Mouse (Mus musculus) retina, adult 2 months (tissue): Measurements from ENCODE around the gene Rasd1.

ENCODE experiments used
- DNase-seq: peaks from one replicate; pipeline ENCODE4 v3.0.0-alpha.2; 2012; ENCODE audit warnings: low read depth, low spot score

The Rasd1 gene

DNA sequence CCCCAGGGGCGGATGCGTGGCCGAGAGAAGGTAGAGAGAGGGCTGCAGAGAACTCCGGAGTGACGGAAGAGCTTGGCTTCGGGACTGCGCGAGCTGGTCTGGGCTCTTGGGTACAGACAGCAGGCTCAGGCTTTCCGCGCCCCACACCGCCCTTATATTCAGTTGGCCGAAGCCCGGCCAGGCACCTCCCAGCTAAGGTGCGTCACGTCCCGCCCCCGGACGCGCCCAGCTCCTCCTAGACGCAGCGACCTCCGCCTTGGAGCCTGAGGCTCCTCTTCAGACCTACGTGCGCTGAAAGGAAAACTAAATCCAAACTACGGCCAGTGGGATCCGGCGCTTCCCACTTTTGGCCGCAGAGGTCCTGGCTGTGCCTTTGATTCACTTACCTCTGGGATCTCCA, at the start of gene Rasd1:
TSS of gene Rasd1 (minus strand) at position 127 of the 400 bp plus-strand sequence.
- DNase-seq: peak; percentile 32

DNA sequence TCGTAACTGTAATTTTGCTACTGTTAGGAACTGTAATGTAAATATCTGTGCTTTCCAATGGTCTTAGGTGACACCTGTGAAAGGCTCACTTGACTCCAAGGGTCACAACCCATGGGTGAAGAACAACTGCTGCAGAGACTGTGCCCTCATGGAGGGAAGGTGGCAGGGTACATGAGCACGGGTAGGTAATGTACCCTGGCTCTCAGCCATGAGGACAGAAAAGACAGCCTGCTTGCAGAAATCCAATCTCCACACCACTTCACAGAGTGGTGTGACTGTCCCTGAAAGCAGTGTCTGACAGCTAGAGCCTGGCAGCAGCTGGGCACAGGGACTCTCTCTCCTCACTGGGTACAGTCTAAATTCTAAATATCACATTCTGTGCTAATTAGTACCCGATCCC, 46.8 kb upstream of the Rasd1 start:
- DNase-seq: no peak

DNA sequence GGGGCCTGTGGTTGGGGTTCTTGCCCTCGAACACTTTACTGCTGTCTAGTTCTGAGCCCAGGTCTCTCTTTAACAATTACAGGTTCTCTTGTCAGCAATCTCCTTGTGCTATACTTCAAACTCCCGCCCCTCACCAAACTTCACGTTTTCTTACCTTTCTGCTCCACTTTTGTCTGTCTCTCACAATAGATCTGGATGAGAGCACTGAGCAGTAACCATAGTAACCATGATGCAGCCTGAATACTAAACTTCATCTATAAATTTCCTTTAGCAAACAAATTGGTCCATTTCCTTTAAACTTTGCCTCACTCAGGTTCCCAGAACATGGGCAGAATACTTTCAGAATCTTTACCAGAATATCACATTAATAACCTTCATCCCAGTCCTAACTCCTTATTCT, 44.7 kb upstream of the Rasd1 start:
- DNase-seq: no peak

DNA sequence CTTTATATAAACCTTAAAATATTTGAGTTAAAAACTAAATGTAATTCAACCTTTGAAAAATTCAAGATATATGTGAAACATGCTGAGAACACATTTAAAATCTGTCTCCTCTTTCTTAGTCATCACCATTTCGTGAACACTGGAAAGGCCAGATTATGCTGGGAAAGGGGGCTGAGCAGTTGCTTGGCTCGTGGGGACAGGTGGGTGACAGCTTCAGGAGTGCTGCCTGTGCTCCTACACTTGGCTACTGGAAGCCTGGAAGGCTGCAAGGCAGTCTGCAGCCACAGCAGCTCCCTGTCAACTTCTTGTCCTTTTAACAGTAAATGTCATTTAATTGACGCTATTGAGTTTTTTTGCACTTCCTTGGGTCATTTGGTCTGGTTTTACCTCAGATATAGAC, 41.1 kb upstream of the Rasd1 start:
- DNase-seq: no peak

DNA sequence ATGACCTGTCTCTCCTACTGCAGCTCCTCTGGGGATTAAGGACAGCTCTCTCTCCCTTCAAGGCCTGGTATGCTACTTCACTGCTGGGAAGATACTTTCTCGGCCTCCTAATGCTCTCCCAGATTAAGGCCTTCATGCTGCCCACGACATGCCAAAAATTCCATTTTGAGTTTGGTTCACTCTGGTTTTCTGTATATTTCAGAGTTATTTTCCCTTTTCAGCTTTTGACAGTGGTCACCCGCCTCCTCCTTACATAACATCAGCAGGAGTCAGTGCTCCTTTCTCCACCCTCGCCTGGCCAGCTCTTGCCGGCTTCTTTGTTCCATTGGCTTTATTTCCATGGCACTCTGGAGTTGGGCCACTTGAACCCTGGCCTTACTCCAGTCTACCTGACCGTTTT, 40.0 kb upstream of the Rasd1 start:
- DNase-seq: no peak

DNA sequence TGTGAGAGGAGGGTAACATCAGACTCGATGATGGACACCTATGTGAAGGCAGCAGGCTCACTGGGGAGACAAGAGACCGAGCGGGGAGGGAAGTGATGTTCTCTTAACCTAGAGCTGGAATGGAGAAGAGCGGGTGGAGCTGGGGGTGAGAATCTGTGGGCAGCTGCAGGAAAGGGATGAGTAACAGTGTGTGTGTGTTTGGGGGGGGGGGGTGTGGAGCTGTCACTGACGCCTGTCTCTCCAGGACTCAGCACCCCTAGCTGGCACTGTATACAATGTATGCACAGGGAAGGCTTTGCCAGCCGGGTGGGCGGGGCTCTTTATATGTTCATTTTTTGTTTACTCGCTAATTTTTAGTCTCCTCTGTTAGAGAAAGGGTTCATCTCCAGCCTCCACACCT, 39.1 kb upstream of the Rasd1 start:
- DNase-seq: no peak

DNA sequence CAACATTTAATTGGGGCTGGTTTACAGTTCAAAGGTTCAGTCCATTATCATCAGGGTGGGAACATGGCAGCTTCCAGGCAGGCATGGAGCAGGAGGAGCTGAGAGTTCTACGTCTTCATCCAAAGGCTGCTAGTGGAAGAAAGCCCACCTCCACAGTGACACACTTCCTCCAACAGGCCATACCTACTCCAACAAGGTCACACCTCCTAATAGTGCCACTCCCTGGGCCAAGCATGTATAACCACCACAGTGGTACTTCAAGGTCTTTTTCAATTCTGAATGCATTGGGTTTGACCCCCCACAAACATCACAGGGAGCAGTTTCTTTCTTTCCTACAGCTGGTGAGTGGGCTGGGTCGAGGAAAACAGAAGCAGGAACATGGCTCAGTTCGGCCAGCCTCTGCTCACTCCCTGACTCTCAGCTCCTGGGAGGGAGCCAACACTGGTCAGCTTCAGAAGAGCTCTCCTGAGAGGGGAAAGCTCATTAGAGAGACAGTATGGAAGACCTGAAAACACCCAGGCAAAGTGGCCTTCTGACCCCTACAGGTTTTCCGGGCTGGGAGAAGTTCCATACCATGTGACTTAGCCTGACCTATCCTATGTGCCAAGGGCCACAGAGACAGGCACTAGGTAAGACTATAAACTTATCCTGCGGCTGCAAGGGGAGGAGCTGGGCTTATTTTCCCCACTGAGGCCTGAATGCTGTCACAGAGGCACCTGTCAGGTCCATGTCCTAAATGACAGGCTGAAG, 36.7 kb upstream of the Rasd1 start:
- DNase-seq: no peak

DNA sequence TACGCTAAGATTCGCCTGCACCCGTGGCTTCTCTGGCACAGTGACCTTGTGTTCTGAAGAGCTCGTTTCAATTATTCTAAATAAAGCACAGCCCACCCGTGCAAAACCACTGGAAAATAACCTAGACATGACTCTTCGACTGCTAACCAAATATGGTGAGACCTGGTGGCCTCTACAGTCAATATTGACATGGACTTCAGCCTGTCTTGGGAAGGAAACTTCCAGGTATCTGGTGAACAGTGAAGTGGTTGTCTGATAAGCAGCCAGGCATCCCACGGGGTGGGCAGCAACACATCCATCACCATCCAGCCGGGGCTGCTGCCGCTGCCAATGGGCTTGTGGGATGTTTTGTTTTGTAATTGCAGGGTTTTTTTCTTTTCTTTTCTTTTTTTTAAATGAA, 29.6 kb upstream of the Rasd1 start:
- no peak for DNase-seq

DNA sequence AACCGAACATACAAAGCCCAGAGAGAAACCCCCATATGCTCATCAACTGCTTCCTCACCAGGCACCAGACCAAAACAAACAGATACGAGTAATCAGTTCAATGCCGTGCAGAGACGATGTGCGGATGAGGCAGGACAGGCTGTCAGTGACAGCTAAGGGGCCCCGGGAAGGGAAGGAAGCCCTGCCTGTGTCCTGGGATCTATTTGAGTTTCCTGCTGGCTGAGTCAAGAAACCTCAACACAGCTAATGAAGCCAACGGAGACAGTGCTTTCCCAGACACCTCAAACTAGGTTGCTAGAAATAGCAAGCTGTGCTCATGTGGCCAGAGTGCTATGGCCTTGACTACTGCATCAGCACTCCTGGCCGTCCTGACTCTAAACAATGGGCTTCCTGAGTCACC, 26.6 kb upstream of the Rasd1 start:
- no peak for DNase-seq

DNA sequence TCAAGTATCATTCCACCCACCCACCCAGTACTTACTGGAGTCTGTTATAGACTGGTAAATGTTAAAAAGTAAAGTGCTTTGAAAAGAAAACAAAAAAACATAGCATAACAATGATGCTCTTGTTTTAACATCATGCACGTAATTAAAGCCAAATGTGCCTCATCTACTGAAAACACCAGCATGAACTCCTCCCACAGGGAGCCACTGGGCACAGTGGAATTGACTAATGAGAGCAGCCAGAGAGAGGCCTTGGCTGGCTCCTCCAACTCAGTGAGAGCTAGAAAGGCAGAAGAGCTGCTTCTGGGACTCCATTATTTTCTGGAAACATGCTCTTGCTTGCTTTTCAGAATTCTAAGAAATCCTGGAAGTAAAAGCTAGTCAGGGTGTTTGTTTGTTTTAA, 24.7 kb upstream of the Rasd1 start:
- DNase-seq: no peak

DNA sequence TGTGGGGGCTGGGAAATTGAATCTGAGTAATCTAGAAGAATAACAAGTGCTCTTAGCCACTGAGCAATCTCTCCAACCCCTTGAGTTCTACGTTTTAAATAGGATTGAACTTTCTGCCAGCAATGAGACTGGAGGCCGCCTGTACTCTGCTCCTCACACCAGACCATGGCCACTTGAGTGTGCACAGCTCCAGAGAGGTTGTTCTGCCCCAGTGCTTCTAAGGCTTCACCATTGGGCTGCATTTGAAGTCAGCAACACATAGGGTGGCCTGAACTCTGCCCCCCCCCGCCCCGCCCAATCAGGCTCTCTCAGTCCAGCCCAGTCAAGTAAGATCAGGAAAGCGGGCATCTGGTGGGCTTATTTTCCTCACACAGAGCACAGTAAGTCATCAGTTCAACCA, 13.1 kb upstream of the Rasd1 start:
- no peak for DNase-seq

DNA sequence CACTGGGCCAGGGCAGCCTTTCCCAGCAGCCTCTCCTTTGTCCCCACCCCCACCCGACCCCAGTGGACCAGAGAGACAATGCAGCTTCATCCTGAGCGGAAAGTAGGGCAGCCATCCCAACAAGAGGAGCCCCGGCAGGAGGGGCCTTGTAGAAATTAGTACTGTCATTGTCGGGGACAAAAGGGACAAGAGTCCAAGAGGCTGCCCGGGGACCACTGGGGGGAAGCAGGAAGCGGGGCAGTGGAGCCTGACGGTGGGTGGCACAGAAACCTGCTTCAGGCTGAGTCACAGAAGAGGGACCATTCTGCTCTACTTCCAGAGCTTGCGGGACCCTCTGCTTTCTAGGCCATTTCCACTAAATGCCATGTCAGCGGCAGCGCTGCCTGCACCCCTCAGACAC, 10.5 kb upstream of the Rasd1 start:
- no peak for DNase-seq

DNA sequence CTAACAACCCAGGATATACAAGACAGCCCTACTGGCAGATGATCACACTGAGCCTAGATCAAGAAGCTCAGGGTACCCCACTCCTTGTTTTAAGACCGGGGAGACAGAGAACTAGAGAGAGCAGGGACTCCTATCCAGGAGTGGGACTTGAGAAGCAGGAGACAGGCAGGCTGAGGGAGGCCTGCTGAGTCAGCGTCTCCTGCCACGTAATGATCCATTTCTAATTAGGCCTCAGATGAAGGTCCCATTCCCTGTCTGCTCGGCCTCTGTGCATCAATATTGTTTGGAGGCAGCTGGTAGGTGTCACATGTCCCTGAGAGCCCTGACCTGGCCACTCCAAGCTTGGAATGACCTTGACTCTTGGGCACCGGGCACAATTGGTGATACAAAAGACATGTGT, 8.6 kb upstream of the Rasd1 start:
- DNase-seq: no peak

DNA sequence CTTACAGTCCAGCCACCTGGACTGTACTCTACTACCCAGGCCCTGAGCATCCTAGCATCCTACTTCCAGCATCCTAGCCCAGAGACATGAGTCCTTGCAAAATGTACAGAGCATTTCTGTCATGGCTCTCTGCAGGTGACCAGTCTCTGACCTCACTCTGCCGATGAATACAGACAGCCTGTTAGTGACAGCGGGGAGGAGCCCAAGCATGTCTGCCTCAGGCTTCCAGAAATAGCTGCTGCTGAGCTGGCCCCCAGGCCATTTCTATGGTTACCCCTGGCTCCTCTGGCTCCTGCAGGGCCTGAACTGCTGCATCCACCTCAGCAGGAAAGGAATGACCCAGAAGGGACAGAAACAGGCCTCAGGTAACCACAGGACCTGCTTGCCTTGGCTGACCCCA, 6.9 kb upstream of the Rasd1 start:
- DNase-seq: no peak

DNA sequence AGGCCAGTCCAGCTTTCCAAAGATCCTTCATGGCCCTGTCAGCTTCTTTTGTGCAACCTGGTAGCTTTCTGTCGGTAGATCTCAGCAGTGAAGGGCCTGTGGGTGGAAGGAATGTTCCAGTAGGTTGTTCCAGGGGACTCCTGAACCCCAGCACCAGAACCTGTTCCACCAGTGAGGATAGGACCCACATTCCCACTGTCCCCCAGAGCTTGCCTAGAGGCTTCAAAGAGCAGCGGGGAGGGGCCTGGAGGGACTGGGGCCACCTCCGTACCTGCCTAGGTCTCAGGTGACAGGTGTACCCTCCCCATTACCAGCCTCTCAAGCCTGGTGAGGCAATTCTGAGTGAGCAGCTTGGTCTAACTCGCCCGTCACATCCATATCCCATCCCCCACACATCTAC, 6.0 kb upstream of the Rasd1 start:
- DNase-seq: no peak

DNA sequence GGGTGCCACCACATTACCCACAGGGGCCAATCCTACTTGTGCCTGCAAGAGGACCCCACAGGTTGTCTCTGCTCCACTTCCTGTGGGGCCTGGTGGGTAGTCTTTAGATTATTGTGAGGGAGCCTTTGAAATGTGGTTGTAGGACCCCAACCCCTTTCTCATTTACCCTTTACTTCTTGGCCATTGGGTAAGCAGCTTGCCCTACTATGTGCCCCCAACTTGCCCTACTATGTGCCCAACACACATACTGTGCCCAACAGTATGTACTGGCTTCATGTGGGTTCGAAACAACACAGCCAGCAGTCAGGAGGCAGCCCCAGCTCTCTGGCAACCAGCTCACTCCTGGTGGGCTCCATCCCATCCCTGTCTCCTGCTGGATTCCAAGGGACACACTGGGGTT, 3.0 kb upstream of the Rasd1 start:
- no peak for DNase-seq

DNA sequence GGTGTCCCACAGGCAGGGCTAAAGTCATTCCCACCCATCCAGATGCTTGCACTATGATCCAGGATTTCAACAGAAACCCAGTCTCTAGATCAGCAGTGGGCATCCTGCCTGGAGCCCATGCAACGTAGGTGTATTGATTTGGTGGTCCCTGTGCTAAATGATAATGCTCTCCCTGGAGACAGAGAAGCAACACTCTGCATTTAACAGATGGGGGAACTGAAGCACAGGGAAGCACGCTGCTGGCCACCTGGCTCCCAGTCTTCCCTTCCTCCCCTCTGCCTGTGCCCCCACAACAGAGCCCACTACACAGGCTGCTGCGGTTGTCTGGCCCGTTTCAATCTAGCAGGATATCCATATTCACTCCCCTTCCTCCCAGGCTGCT, 1.3 kb upstream of the Rasd1 start:
- DNase-seq: no peak

DNA sequence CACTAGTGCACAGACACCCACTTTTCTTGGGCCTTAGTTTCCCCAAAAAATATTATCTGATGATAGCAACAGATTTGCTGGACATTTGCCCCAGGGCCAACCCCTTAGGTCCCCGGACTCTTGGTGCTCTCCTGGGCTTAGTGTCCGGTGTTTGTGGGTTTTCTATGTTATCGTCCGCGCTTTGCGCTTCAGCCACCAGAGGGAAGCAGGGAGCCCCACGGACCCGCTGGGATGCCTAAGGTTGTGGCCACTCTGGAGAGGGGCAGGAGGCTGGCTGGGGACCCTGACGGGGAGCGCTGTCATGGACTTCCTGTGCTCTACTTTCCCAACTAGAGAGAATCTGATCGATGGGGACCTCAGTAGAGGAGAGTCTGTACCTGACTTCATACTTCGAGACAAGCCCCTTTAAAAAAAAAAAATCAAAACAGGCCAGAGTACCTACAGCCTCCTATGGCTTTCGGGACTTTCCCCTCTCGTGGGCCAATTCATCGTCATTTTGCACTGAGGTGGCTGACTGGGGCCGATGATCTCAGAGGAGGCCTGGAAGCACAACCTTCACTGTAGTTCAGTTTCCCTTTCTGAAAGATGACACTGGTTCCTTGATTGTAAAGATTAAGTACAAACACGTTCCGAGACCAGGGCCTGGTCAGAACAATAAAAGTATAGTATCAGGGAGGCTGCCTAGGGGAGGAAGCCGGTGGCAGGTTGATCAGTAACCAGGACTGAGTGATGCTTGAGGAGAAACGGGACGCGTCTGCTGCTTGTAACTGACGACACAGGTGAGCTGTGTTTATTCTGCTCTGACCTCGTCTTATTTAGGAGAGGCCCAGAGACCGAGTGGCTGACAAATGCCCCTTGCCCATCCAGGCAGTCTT, 720 bp upstream of the Rasd1 start:
- DNase-seq: peak; percentile 49

DNA sequence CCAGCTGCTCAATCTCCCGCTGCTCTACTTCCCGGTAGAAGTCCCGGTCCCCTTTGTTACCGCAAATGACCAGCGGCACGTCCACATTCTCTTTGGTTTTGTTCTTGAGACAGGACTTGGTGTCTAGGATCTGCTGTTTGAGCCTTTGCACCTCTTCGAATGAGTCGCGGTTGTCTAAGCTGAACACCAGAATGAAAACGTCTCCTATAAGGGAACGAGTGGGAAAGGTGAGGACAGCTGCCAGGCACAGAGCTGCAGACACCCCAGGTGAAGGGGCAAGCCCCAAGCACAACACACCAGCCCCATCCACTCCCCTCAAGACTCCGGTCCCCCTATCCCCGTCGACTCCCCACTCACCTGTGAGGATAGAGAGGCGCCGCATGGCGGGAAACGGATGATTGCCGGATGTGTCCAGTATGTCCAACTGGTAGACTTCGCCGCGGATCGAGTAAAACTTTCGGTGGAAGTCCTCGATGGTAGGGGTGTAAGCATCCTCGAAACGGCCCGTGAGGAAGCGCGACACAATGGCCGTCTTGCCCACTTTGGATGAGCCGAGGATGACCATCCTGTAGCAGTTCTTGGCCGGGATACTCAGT, 483 bp downstream of the Rasd1 start:
- DNase-seq: no peak

DNA sequence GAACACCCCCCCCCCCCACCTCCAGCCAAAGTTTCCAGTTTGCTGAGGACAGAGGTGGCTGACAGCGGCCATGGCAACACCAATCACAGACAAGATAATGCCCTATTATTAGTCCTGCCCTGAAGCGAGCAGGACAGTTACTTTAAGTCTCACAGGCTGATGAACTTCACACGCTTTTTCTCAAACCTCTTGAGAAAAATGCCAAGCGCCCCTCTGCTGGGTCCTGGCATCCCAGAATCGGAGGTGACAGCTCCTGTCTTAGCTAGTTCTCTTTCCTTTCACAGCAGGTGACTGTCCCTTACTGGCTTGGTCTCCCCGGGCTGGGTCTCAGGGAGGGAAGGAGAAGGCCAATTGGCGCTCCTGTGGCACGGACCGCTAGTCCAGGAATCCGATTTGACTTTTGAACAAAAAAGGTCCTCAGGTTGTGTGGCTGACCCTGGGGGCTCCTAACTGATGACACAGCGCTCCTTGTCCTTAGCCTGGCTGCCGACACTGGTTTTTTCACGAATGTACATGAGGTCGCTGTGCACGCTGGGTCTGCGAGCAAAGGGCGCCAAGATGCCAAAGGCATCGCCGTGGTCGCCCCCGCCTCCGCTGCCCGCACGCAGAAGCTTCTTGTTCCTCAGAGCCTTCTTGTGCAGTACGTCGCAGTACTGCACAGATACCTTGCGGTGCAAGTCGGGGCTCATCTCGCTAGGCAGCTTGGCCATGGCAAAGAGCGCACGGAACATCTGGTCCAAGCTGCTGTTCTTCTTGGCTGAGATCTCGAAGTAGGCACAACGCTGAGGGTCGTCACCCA, 1.2 kb downstream of the Rasd1 start:
- no peak for DNase-seq

DNA sequence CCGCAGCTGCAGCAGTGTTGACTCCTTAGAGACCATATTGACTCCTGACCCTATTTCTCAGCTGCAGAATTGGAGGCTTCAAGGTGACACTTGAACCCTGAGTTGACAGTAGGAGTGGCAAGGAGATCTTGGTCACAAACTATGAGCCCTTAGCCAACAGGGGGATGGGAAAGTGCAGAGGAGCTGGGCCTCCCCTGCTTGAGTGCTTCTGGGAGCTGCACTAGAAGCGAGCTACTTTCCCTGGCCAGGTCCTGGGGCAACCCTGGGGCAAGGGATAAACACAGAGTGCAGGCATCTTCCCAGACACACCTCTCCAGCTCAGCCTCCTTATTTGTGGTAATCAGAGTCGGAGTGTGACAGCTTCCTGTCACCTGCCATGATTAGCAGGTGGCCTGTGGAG, 2.2 kb downstream of the Rasd1 start:
- no peak for DNase-seq

DNA sequence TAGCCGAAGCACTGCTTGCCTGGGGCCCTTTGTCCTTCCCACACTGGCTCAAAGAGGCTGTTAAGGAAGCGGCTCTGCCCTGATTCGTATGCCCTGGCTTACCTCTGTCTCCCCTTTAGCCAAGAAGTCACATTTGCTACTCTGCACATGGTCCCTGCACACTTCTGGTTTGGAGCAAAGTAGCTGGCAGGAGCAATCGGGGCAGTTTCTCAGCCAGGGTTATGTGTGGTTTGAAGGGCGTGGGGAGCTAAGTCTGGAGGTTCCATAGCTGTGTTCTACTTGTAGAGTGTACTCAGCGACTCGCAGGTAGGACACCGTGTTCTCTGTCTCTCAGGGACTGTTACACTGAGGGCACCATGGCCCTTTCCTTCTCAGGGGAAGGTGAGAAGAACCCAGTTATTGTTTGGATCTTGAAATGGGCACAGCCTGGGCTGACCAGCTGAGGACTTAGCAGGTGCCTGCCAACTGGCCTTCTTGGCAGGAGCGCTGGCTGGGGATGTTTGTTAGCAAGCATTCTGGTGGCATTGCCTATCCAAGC, 3.3 kb downstream of the Rasd1 start:
- no peak for DNase-seq
